Mouse (Mus musculus): Measurements from ENCODE around the gene Plekhm1.
A peak's percentile ranks its signal among the peaks of the same experiment; 100 is the strongest.
"Not testable (repeated sequence)": the region's sequence is repeated elsewhere in the genome, so short reads cannot be mapped to it uniquely, and the experiment has no call there.

Plekhm1 gene

DNA sequence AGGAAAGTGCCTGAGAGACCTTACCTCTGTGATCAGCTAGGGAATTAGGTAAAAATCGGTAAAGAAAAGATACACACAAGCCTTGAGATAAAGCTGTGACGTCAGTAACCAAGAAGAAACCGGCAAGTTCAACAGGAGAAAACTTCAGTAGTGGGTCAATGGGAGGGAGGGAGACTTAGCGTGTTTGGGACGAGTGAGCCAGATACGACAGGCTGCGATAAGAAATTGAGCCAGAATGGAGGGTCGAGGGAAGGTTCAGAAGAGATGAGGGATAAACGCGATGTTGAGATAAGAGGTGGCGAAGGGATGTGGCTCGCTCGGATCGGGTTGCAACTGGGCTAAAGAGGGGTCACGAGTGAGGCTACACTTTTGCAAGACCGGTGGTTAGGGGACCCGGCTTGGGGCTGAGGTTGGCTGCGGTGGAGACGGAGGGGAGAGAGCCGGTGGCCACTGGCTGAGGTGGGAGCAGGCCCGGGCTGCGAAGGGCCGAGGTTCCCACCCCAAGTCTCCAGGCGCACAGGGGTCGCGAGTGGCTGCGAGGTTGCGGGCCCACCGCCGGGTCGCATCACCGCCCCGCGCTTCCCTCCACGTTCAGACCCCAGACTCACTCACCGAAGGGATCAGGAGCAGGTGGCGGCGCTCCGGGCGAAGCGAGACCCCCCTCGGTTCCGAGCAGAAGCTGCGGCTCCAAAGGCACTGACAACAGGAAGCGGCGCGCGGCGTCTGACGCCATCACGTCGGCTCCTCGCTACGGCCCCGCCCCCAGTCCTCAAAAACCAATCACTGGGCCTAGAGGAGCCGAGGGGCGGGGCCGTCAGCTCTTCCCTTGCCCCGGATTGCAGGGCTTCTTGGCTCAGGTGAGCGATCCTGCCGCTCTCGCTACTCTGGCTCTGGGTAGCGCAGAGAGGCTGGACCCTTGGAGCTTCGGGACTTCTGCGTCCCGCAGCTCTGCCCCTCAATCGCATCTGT, at the start of gene Plekhm1:
Gene Plekhm1 (minus strand): TSS at position 707 of the 969 bp plus-strand sequence.
- peak; percentile 93 for DNase-seq (ENCODE audit: extremely low spot score, low spot score)

DNA sequence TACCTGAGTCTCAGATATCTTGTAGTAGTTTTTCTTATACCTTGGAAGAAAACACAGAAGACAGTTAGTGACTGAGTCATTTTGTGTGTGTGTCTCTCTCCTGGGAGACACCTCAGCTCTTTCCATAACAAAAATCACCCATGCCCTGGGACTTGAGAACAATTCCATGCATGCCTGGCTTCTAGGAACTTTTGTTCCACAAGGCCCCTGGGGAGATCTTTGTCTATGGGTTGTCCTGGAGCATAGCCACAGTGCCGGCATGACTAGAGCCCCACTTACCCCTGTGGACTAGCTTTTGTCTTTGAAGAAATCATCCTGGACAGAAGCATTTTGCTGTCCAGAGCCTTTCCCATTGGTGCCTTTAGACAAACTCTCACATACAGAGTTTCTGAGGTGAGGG, 38.6 kb upstream of the Plekhm1 start:
- not testable (repeated sequence) for DNase-seq (ENCODE audit: extremely low spot score, low spot score)

DNA sequence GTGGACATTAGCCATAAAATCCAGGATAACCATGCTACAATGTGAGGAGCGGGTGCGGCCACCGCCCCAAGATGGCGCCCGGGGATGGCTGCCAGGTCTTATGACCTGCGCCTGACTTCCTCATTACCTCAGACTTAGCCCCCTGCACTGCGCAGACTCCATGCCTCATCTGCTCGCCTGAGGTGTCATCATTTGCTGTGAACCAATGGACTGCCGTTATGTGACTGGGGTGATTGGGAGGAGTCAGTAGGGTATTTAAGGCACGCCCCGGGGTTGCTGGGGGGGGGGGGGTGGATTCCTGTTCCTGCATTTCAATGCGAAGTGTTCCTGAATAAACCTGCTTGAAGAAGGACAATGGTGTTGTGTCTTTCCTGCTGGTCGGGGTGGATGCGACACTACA, 37.2 kb upstream of the Plekhm1 start:
- DNase-seq (ENCODE audit: extremely low spot score, low spot score): not testable (repeated sequence)

DNA sequence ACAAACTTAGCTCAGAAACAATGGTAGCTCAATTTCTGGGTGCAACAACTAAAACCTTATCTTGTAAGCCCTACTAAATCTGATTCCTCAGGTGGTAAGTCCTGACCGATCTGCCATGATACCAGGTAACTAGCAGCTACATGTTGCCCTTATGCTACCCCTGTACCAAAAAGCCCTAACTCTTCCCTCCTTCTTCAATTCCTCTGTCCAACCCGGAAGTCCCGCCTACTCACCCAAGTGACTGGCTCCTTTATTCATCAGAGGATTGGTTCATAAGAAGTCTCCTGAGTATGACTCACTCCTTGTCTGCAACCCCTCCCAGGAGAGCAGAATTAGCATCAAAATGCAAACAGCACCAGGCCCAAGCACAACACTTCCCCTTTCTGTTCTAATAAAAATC, 31.2 kb upstream of the Plekhm1 start:
- DNase-seq (ENCODE audit: extremely low spot score, low spot score): no peak

GRCm38 (mm10) chr11:103436282-103436681, 23.8 kb upstream of the Plekhm1 start:
- DNase-seq (ENCODE audit: extremely low spot score, low spot score): no peak

GRCm38 (mm10) chr11:103425031-103425430, 12.5 kb upstream of the Plekhm1 start:
- no peak for DNase-seq (ENCODE audit: extremely low spot score, low spot score)

- no peak for DNase-seq (ENCODE audit: extremely low spot score, low spot score)
Observed at GRCm38 (mm10) chr11:103419667-103420066, 7.2 kb upstream of the Plekhm1 start.

- DNase-seq (ENCODE audit: extremely low spot score, low spot score): no peak
Observed at GRCm38 (mm10) chr11:103419226-103419625, 6.7 kb upstream of the Plekhm1 start.

GRCm38 (mm10) chr11:103413516-103413915, 1.0 kb upstream of the Plekhm1 start:
- no peak for DNase-seq (ENCODE audit: extremely low spot score, low spot score)

DNA sequence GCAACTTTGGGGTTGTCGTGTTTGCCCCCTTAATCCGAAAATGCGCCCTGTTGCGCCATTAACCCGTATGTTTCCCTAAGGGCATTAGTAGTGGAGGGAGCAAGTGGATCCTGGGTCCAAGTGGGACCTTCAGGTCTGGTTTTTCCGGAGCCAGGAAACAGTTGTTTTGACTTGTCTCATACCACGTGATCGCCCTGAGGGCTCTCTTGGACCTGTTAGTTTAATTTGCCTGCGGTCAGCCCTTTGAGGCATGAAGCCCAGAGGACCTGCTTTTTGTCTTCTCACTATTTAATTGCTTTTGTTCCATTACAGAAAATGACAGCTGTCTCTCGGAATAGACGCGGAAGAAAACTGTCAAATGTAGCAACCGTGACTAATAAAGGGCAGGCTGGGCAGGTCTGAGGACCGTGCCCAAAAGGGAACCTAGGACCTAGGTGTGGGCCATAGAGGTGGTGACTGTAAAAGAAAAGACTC, 500 bp upstream of the Plekhm1 start:
- no peak for DNase-seq (ENCODE audit: extremely low spot score, low spot score)

DNA sequence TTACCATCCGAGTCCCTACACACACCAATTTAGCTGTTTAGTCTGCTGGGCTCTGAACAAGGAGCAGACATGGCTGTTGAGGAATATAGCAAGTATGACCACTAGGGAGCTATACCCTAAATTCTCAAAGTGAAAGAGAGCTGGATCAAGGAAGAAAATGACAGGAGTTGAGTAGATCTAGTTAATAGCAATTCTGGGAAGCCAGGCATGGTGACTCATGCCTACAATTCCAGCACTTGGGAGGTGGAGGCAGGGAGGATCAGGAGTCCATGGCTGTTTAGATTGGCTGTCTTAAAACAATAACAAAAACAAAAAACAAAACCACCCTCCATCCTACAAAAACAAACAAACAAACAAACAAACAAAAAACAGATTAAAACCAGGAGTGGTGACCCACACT, 1.2 kb downstream of the Plekhm1 start:
- DNase-seq (ENCODE audit: extremely low spot score, low spot score): no peak

- no peak for DNase-seq (ENCODE audit: extremely low spot score, low spot score)
Observed at GRCm38 (mm10) chr11:103408880-103409279, 3.6 kb downstream of the Plekhm1 start.

GRCm38 (mm10) chr11:103407136-103407535, 5.4 kb downstream of the Plekhm1 start:
- DNase-seq (ENCODE audit: extremely low spot score, low spot score): not testable (repeated sequence)

- DNase-seq (ENCODE audit: extremely low spot score, low spot score): no peak
Observed at GRCm38 (mm10) chr11:103406551-103406950, 5.9 kb downstream of the Plekhm1 start.

GRCm38 (mm10) chr11:103405814-103406213, 6.7 kb downstream of the Plekhm1 start:
- no peak for DNase-seq (ENCODE audit: extremely low spot score, low spot score)

- no peak for DNase-seq (ENCODE audit: extremely low spot score, low spot score)
Observed at GRCm38 (mm10) chr11:103404618-103405017, 7.9 kb downstream of the Plekhm1 start.

- DNase-seq (ENCODE audit: extremely low spot score, low spot score): no peak
Observed at GRCm38 (mm10) chr11:103403776-103404175, 8.7 kb downstream of the Plekhm1 start.

- no peak for DNase-seq (ENCODE audit: extremely low spot score, low spot score)
Observed at GRCm38 (mm10) chr11:103402738-103403137, 9.7 kb downstream of the Plekhm1 start.

GRCm38 (mm10) chr11:103402198-103402597, 10.3 kb downstream of the Plekhm1 start:
- peak; percentile 19 for DNase-seq (ENCODE audit: extremely low spot score, low spot score)

DNA sequence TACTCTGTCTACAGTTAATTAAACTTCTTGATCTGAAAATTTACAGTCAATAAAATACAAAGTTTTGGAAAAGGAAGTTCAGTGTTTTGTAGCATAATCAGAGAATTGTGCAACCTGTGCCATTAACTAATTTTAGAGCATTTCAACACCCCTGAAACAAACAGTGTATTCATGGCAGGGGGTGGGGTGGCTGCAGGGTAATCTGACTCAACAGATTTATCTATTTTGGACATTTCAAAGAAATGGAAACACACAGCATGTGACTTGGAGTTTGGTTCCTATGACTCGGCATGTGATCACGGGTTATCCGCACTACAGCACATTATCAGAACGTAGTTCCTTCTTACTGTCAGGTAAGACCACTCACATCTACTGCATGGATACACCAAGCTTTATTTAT, 12.5 kb downstream of the Plekhm1 start:
- no peak for DNase-seq (ENCODE audit: extremely low spot score, low spot score)

- no peak for DNase-seq (ENCODE audit: extremely low spot score, low spot score)
Observed at GRCm38 (mm10) chr11:103399050-103399449, 13.4 kb downstream of the Plekhm1 start.

GRCm38 (mm10) chr11:103396682-103397081, 15.8 kb downstream of the Plekhm1 start:
- no peak for DNase-seq (ENCODE audit: extremely low spot score, low spot score)

DNA sequence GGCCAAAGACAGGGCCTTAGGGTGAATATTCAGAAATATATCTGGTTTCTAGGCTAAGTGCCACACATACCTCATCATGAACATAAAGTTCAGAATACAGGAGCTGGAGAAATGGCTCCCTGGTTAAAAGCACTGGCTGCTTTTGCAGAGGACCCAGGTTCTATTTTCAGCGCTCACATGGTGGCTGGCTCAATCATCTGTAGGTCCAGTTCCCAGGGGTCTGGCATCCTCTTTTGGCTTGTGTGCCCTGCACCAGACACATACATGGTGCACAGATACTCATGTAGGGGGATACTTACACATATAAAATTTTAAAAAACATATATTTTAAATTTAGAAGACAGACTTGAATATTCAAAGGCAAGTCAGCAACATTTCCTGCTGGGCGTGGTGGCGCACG, 16.3 kb downstream of the Plekhm1 start:
- DNase-seq (ENCODE audit: extremely low spot score, low spot score): no peak
